In genomic region chr6:16999451-17000139, GRCm38 (mm10) we compare ENCODE assay signal across 13 mouse cellular contexts.
DNase-seq lines count a peak whose midpoint lies in the region; TF ChIP-seq lines count a peak whose summit lies in the region.
"Had no signal": no experiment of that assay in that cellular context is flagged by ENCODE, and none has a peak within 500 bp of the region (broad histone marks: within the 10 kb centered on the region; RNA-seq: fewer than 3 reads in every experiment).

No protein-coding gene starts in this region.

- no peak for TF ChIP-seq CTCF in gastrocnemius, adult 2 months (IDR thresholded peaks at IDR 0.05)

- no peak for DNase-seq in gastrocnemius, adult 2 months
- no peak for DNase-seq in gastrocnemius, postnatal 25 days
- DNase-seq in right cerebral cortex, postnatal 25 days: peak; percentile 11
- DNase-seq in right cerebral cortex, adult 2 months (ENCODE audit: low spot score in 2 of 2): no peak
- DNase-seq in lung, postnatal 4 days: peak; percentile 17 to 50
- DNase-seq in heart, postnatal 36 days: no peak
- no peak for DNase-seq in layer of hippocampus, adult 18-20 months (ENCODE audit: low spot score in 2 of 2)
- no peak for DNase-seq in layer of hippocampus, adult 9-11 months
- DNase-seq: cerebellum, adult 11-12 months; kidney, adult 9 months; thymus, postnatal 36 days had no signal

- peak overlapping the region; percentile 44 for H3K4me3 ChIP-seq in gastrocnemius, adult 2 months
- H3K4me3 ChIP-seq: erythroblast, embryonic 14.5 days; heart, embryonic 10.5 days had no signal

- intact Hi-C loops in gastrocnemius, adult 2 months (cut with DNase I): no loop called here
- intact Hi-C loops in heart, postnatal 36 days (cut with DNase I): no loop called here

- H3K27ac ChIP-seq in gastrocnemius, adult 2 months: no peak overlapping the region
- H3K27ac ChIP-seq: heart, embryonic 10.5 days had no signal

Comparison
In these comparisons a context has a peak if more than half of its experiments do, and no peak if none do; other contexts are left out.
1. DNase-seq: peak in right cerebral cortex, postnatal 25 days (single experiment) and lung, postnatal 4 days (2 of 2); none in gastrocnemius, adult 2 months (single experiment), gastrocnemius, postnatal 25 days (single experiment), right cerebral cortex, adult 2 months (0 of 2), heart, postnatal 36 days (0 of 2), layer of hippocampus, adult 18-20 months (0 of 2) and layer of hippocampus, adult 9-11 months (single experiment).